Mouse (Mus musculus) cerebellum, adult 2 months (tissue): ENCODE measurements around the gene Tmem253.

ENCODE experiments used
- CTCF ChIP-seq: fragments of 200-500 bp; IDR thresholded peaks from 2 replicates; pipeline ENCODE4 v1.5.1; 2011; ENCODE audit warnings: low read depth, mild to moderate bottlenecking, control low read depth, low read length, moderate library complexity, borderline replicate concordance; ENCODE audit not compliant: insufficient read depth
- POLR2A ChIP-seq: fragments of 200-500 bp; IDR thresholded peaks from 2 replicates; pipeline ENCODE4 v1.6.1; 2011; ENCODE audit warnings: low read length, control low read depth, borderline replicate concordance; ENCODE audit not compliant: insufficient read depth

DNA sequence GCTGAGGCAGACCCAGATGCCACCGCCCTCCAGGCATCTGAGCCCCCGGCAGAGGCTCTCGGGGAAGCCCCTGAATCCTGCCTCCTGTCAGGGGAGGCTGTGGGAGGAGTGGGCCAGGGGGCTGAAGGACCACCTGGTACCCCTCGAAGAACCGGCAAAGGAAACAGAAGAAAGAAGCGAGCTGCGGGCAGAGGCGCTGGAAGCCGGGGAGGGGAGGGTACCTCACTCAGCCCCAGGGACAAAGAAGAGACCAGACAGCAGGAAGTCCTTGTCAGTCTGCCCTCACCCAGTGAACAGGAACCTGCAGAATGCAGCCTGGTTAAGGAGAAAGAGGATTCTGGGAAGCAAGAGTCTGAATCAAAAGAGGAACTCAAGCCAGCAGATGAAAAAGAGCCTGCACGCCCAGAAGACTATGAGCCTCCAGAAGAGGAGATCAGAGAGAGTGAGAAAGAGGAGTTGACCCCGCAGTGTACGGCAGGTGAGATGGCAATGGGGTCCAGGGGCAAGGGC lies 25.9 kb upstream of the Tmem253 start:
- TF ChIP-seq CTCF = no peak
- TF ChIP-seq POLR2A = no peak
